Mouse (Mus musculus) liver, embryonic 11.5 days (tissue): ENCODE measurements at regions not wholly inside any gene's neighbourhood (a gene's known extent, or its start where the extent isn't known, plus 50 kb on each side); places are given as distances from the start of the nearest gene placed in this dataset.

Experiments
- ATAC-seq: fragments of 200-750 bp; cut with Nextera tagmentation; replicated peaks from 2 replicates; pipeline ENCODE4 v1.8.0; 2017; ENCODE audit warnings: moderate number of reproducible peaks, mild to moderate bottlenecking, moderate TSS enrichment, moderate library complexity; ENCODE audit not compliant: low FRiP score
- DNase-seq: peaks from one replicate; pipeline ENCODE4 v3.0.0-alpha.2; 2017; ENCODE audit warnings: low spot score
- H3K27ac ChIP-seq: fragments of 300-500 bp; sonication (generic); 2 replicates; pipeline ENCODE4 v1.5.1; 2014; ENCODE audit warnings: mild to moderate bottlenecking, low read depth, low read length, control low read depth
- H3K27me3 ChIP-seq: fragments of 300-500 bp; sonication (generic); replicated peaks from 2 replicates; pipeline ENCODE4 v1.6.1; 2014; ENCODE audit warnings: low read length, mixed read lengths; ENCODE audit not compliant: control insufficient read depth, insufficient read depth
- H3K36me3 ChIP-seq: fragments of 300-500 bp; sonication (generic); 2 replicates; pipeline ENCODE4 v1.6.1; 2014; ENCODE audit warnings: mild to moderate bottlenecking, low read length, moderate library complexity, mixed read lengths; ENCODE audit not compliant: control insufficient read depth, insufficient read depth
- H3K4me1 ChIP-seq: fragments of 300-500 bp; sonication (generic); replicated peaks from 2 replicates; pipeline ENCODE4 v1.6.1; 2014; ENCODE audit warnings: low read length, mixed read lengths; ENCODE audit not compliant: control insufficient read depth, insufficient read depth
- H3K4me2 ChIP-seq: fragments of 300-500 bp; sonication (generic); 2 replicates; pipeline ENCODE4 v1.6.1; 2014; ENCODE audit warnings: mild to moderate bottlenecking, control low read depth, moderate library complexity
- H3K4me3 ChIP-seq: fragments of 300-500 bp; sonication (generic); 2 replicates; pipeline ENCODE4 v1.5.1; 2014; ENCODE audit warnings: low read depth, low read length, control low read depth
- H3K9ac ChIP-seq: fragments of 300-500 bp; sonication (generic); 2 replicates; pipeline ENCODE4 v1.6.1; 2014; ENCODE audit warnings: low read depth, low read length, control low read depth
- H3K9me3 ChIP-seq: fragments of 300-500 bp; sonication (generic); 2 replicates; pipeline ENCODE4 v1.6.1; 2016; ENCODE audit warnings: low read length, inconsistent platforms, mixed read lengths; ENCODE audit not compliant: control insufficient read depth
- WGBS: fragments of 180-500 bp; shearing (Covaris S2); extraction: QIAGEN DNeasy Blood & Tissue Kit; methylation state at CpG from one replicate; pipeline ENCODE4 v1.1.7; 2014; 5-methylcytosine and 5-hydroxymethylcytosine counted together

DNA sequence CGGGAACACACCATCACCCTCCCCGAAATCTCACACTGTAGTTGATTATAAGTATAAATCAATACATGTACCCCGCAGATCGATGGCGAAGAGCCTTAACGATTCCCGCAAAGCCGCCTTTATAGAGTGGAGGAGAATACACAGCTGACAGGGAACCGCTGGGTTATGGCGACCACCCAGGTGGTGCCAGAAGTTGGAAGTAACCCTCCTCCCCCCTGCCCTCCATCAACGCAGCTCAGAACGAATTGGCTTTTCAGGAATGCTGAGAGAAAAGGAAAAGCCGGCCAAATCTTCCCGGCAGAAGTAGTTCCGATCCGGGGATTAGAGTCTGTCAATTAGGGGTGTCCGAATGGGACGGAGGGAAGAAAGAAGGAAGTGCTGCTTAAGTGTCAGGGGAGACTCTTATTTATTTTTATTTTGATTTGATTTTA is 75.6 kb upstream of the Hmga2 start:
- H3K4me2 ChIP-seq = peak overlapping the region; percentile 98
- no peak overlapping the region; the same call in 1 of the 2 replicates for H3K9ac ChIP-seq
- DNase-seq (no peak), ATAC-seq (no peak)
- H3K36me3 ChIP-seq = no peaks in the 10 kb centered on the region
- H3K27me3 ChIP-seq = peaks cover 5% of the 10 kb centered on the region; the same call in 1 of the 2 replicates
- 2% methylated on average over 18 of the region's 18 CpGs for WGBS
- peaks cover 3% of the 10 kb centered on the region; the same call in 1 of the 2 replicates for H3K4me1 ChIP-seq
- H3K4me3 ChIP-seq = peak overlapping the region; percentile 56
- no peaks in the 10 kb centered on the region for H3K9me3 ChIP-seq
- H3K27ac ChIP-seq = no peak overlapping the region

DNA sequence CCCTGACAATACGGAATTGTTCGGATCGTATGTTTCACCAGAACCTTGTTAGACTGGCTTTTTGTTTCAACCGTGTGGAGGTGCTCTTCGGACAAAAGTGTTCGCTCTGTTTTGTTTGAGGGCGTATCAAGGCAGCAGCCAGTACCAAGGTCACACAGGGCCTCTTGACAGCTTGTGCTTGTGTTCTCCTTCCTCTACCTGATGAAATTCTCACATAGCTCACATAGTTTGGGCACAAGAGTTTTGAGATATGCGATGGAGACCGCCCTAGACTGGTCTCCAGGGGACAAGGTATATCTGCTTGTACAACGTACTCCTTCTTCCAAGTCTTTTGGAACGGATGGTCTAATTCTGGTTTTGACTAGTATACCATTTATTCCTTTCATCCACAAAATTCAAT is 70.9 kb upstream of the Hmga2 start:
- no peak for ATAC-seq

DNA sequence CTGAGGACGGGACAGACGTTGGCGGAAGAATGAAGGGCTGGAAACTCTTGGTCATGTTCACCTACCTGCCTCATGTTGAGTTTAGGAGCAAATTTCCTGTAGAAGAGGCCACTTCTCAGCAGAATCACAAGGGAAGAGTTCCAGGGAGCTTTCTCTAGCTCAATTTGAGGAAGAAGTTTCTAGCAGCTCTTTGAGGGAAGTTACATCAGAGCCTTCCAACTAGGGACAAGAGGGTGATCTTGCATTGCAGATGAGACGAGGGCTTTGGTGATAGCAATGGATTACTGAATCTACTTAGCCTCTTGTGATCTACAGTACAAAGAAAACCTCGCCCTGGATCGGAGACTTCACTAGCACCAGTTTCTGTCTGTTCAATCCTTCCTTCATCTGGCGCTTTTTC is 65.3 kb upstream of the Hmga2 start:
- no peaks in the 10 kb centered on the region for H3K4me1 ChIP-seq
- DNase-seq = no peak
- no peak overlapping the region for H3K4me2 ChIP-seq
- WGBS = 83% methylated on average over 7 of the region's 7 CpGs
- no peak for ATAC-seq
- H3K27ac ChIP-seq = no peak overlapping the region
- H3K27me3 ChIP-seq = no peaks in the 10 kb centered on the region
- H3K9me3 ChIP-seq = no peaks in the 10 kb centered on the region
- no peak overlapping the region for H3K4me3 ChIP-seq
- H3K9ac ChIP-seq = no peak overlapping the region
- no peaks in the 10 kb centered on the region for H3K36me3 ChIP-seq

More for the DNA sequence above, 70.9 kb upstream of the Hmga2 start:
- H3K27me3 ChIP-seq = peaks cover 3% of the 10 kb centered on the region; the same call in 1 of the 2 replicates
- DNase-seq = no peak
- H3K4me3 ChIP-seq = no peak overlapping the region
- H3K9me3 ChIP-seq = no peaks in the 10 kb centered on the region
- H3K4me1 ChIP-seq = no peaks in the 10 kb centered on the region
- WGBS = 84% methylated on average over 11 of the region's 11 CpGs
- H3K36me3 ChIP-seq = no peaks in the 10 kb centered on the region
- H3K27ac ChIP-seq = no peak overlapping the region
- no peak overlapping the region for H3K4me2 ChIP-seq
- H3K9ac ChIP-seq = no peak overlapping the region

DNA sequence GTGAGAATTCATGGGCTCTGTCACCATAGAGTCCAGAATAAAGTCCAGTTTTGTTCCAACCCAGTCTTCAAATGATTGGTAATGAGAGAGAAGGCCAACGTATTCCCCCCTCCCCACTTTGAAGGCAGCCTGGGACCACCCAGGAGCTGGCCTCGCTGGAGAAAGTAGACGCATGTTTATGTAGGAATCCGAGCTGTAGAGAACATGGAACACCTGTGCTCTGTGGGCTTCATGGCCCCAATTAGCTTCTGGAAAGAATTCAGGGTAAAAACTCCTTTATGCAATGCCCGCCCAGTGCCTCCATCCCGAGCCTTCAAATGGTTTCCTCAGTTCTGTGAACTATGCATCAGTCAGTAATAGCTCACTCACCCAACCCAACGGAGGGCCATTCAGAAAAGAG is 62.3 kb upstream of the Hmga2 start:
- WGBS = 74% methylated on average over 7 of the region's 7 CpGs
- H3K9me3 ChIP-seq = no peaks in the 10 kb centered on the region
- no peak for ATAC-seq

DNA sequence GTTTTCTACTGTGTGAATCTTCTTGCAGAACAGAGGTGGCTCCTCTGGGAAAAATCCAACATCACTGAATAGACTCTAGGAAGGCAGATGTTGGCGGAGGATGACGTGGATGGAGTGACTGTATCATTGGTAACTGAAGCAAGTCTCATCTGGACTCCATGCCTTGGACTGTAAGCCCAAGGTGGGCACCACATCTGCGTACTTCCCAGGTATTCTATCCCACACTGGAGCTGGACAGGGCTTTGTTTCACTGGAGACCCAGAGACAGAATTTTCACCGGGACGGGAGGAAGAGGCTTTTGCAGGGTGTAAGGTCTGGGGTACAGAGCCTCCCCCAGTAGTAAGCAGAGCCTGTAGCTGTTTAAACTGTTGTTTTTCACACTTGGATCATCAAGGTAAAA is 52.1 kb upstream of the Hmga2 start:
- Histone ChIP-seq H3K27ac (no peak overlapping the region), H3K9me3 (no peaks in the 10 kb centered on the region), H3K27me3 (no peaks in the 10 kb centered on the region), H3K9ac (no peak overlapping the region), H3K4me3 (no peak overlapping the region), H3K36me3 (no peaks in the 10 kb centered on the region), H3K4me2 (no peak overlapping the region), H3K4me1 (no peaks in the 10 kb centered on the region)
- DNase-seq (no peak), ATAC-seq (no peak)
- 88% methylated on average over 5 of the region's 5 CpGs for WGBS

More for the DNA sequence above, 62.3 kb upstream of the Hmga2 start:
- Histone ChIP-seq H3K4me1 (no peaks in the 10 kb centered on the region), H3K27me3 (no peaks in the 10 kb centered on the region), H3K27ac (no peak overlapping the region), H3K4me2 (no peak overlapping the region), H3K9ac (no peak overlapping the region), H3K36me3 (no peaks in the 10 kb centered on the region), H3K4me3 (no peak overlapping the region)
- no peak for DNase-seq

DNA sequence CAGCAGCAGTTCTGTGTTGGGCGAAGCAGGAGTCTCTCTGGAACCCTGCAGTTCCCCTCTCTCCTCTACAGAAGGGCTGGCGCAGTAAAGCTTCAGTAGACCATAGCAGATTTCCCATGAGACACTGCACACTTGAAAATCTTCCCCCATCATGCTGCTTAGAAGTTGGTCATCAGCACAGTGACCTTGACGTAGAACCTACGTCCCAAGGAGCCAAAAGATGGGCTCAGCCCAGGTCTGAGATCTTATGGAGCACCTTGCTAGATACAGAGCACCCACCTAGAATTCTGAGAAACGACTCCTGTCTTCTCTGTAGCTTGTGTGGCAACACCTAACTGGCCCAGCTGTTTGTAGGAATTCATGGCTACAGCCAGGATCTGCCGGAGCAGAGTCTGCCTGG is 51.7 kb upstream of the Hmga2 start:
- Histone ChIP-seq H3K4me2 (no peak overlapping the region), H3K9ac (no peak overlapping the region), H3K4me1 (no peaks in the 10 kb centered on the region), H3K27me3 (no peaks in the 10 kb centered on the region), H3K4me3 (no peak overlapping the region), H3K9me3 (no peaks in the 10 kb centered on the region), H3K36me3 (no peaks in the 10 kb centered on the region), H3K27ac (no peak overlapping the region)
- ATAC-seq (no peak), DNase-seq (no peak)
- WGBS = 83% methylated on average over 6 of the region's 6 CpGs

DNA sequence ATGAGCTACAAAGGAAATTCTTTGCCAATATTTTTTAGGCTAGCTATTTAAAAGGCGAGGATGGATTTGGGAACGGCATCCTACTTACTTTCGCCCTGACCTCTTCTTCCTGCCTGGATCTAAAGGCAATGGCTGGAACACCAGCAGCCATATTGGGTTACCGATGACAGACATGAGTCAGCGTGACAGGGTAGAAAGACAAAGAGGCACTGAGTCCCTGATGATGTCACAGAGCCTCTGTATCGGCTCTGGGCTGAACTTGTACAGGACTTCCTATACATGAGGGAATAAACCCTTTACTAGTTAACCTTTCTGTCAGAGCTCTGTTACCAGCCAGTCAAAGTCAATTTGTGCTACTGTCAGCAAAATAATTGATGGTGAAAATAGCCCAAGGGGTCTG is 50.7 kb upstream of the Hmga2 start:
- ATAC-seq (no peak), DNase-seq (no peak)
- 85% methylated on average over 6 of the region's 6 CpGs for WGBS
- Histone ChIP-seq H3K4me2 (no peak overlapping the region), H3K4me3 (no peak overlapping the region), H3K9ac (no peak overlapping the region), H3K27ac (no peak overlapping the region), H3K9me3 (no peaks in the 10 kb centered on the region), H3K27me3 (no peaks in the 10 kb centered on the region), H3K4me1 (no peaks in the 10 kb centered on the region), H3K36me3 (no peaks in the 10 kb centered on the region)
